18 mouse cellular contexts compared by ENCODE assay signal in genomic region chr19:60260689-60261088, GRCm38 (mm10).
"Had no signal": no experiment of that assay in that cellular context is flagged by ENCODE, and none has a peak within 500 bp of the region (broad histone marks: within the 10 kb centered on the region; RNA-seq: fewer than 3 reads in every experiment).

No protein-coding gene starts in this region.

- H3K9ac ChIP-seq: liver, postnatal 0 days; lung, embryonic 15.5 days; midbrain, embryonic 13.5 days; midbrain, embryonic 15.5 days; neural tube, embryonic 12.5 days; stomach, embryonic 15.5 days had no signal

- DNase-seq: liver, postnatal 0 days; lung, adult 2 months; lung, postnatal 14 days; lung, postnatal 36 days; right cerebral cortex, postnatal 14 days; thymus, adult 2 months; thymus, postnatal 25 days; thymus, postnatal 4 days had no signal

- H3K4me2 ChIP-seq: lung, embryonic 15.5 days; midbrain, embryonic 11.5 days; midbrain, embryonic 13.5 days; midbrain, embryonic 15.5 days; neural tube, embryonic 12.5 days; stomach, embryonic 15.5 days had no signal

- H3K27ac ChIP-seq: lung, embryonic 15.5 days; macrophage; midbrain, embryonic 13.5 days; midbrain, embryonic 15.5 days; neural tube, embryonic 12.5 days; stomach, embryonic 15.5 days; stomach, postnatal 0 days had no signal

- H3K4me1 ChIP-seq: lung, embryonic 15.5 days; megakaryocyte, embryonic 14.5 days; midbrain, embryonic 13.5 days; midbrain, embryonic 15.5 days; neural tube, embryonic 12.5 days; stomach, embryonic 15.5 days had no signal

- H3K27me3 ChIP-seq: lung, embryonic 15.5 days; megakaryocyte, embryonic 14.5 days; midbrain, embryonic 13.5 days; midbrain, embryonic 15.5 days; neural tube, embryonic 12.5 days; stomach, embryonic 15.5 days had no signal

- H3K4me3 ChIP-seq: lung, embryonic 15.5 days; megakaryocyte, embryonic 14.5 days; midbrain, embryonic 13.5 days; midbrain, embryonic 15.5 days; neural tube, embryonic 12.5 days; stomach, embryonic 15.5 days had no signal

- H3K9me3 ChIP-seq: lung, embryonic 15.5 days; megakaryocyte, embryonic 14.5 days; midbrain, embryonic 13.5 days; midbrain, embryonic 15.5 days; neural tube, embryonic 12.5 days; stomach, embryonic 15.5 days had no signal

- ATAC-seq: liver, postnatal 0 days; lung, postnatal 0 days; midbrain, embryonic 13.5 days; midbrain, embryonic 15.5 days had no signal

- H3K36me3 ChIP-seq: lung, embryonic 15.5 days; midbrain, embryonic 13.5 days; midbrain, embryonic 15.5 days; neural tube, embryonic 12.5 days; stomach, embryonic 15.5 days had no signal
